Mouse (Mus musculus) A20 (cell line): ENCODE data around the gene Zfp941.

Experiments
- DNase-seq: peaks from one replicate; pipeline ENCODE4 v3.0.0-alpha.2; 2011; ENCODE audit warnings: low read depth, low spot score

The Zfp941 gene

GRCm38 (mm10) chr7:140821653-140822329 is at the start of gene Zfp941:
TSS of gene Zfp941 (minus strand) at chr7:140822178.
- peak; percentile 69 for DNase-seq

GRCm38 (mm10) chr7:140864761-140865160 is 42.8 kb upstream of the Zfp941 start:
- no peak for DNase-seq

- no peak for DNase-seq
Measured at GRCm38 (mm10) chr7:140860728-140861127, 38.8 kb upstream of the Zfp941 start.

GRCm38 (mm10) chr7:140859997-140860396 is 38.0 kb upstream of the Zfp941 start:
- no peak for DNase-seq

GRCm38 (mm10) chr7:140858746-140859145 is 36.8 kb upstream of the Zfp941 start:
- no peak for DNase-seq

GRCm38 (mm10) chr7:140857550-140858505 is 35.9 kb upstream of the Zfp941 start, which contains the start of gene Bet1l:
TSS of gene Bet1l (minus strand) at chr7:140857577.
- no peak for DNase-seq

- peak; percentile 89 for DNase-seq
Measured at GRCm38 (mm10) chr7:140856785-140857549, 35.0 kb upstream of the Zfp941 start, which contains the start of gene Ric8a. TSS of gene Ric8a (plus strand) at chr7:140856957.

GRCm38 (mm10) chr7:140855860-140856784 is 34.1 kb upstream of the Zfp941 start, which contains the start of gene Gm45785:
TSS of gene Gm45785 (minus strand) at chr7:140856331.
- DNase-seq: peak; percentile 95

GRCm38 (mm10) chr7:140855181-140855580 is 33.2 kb upstream of the Zfp941 start:
- DNase-seq: no peak

GRCm38 (mm10) chr7:140854483-140854882 is 32.5 kb upstream of the Zfp941 start:
- no peak for DNase-seq

GRCm38 (mm10) chr7:140853386-140853785 is 31.4 kb upstream of the Zfp941 start:
- DNase-seq: no peak

GRCm38 (mm10) chr7:140851916-140852315 is 29.9 kb upstream of the Zfp941 start:
- DNase-seq: no peak

- DNase-seq: no peak
Measured at GRCm38 (mm10) chr7:140848591-140848990, 26.6 kb upstream of the Zfp941 start.

- no peak for DNase-seq
Measured at GRCm38 (mm10) chr7:140847755-140848580, 26.0 kb upstream of the Zfp941 start, which contains the start of gene Odf3. TSS of gene Odf3 (plus strand) at chr7:140847805.

GRCm38 (mm10) chr7:140846676-140847075 is 24.7 kb upstream of the Zfp941 start:
- no peak for DNase-seq

- DNase-seq: no peak
Measured at GRCm38 (mm10) chr7:140845683-140846082, 23.7 kb upstream of the Zfp941 start.

- peak; percentile 85 for DNase-seq
Measured at GRCm38 (mm10) chr7:140844905-140845665, 23.1 kb upstream of the Zfp941 start, which contains the start of gene Scgb1c1. TSS of gene Scgb1c1 (plus strand) at chr7:140845547.

- no peak for DNase-seq
Measured at GRCm38 (mm10) chr7:140843806-140844205, 21.8 kb upstream of the Zfp941 start.
